Mouse (Mus musculus) midbrain, embryonic 14.5 days (tissue): ENCODE data around the gene Hoxd12. TPM values are rescaled to one million over a fixed set of nuclear protein-coding genes. Genes with fewer than 3 reads are reported as not detected.

Experiments
- ATAC-seq: fragments of 200-750 bp; cut with Nextera tagmentation; 2 replicates; pipeline ENCODE4 v1.8.0; 2017; ENCODE audit warnings: moderate number of reproducible peaks, moderate library complexity; ENCODE audit not compliant: low FRiP score, low TSS enrichment
- DNase-seq: peaks from one replicate; pipeline ENCODE4 v3.0.0-alpha.2; 2015
- H3K27ac ChIP-seq: fragments of 300-500 bp; sonication (generic); replicated peaks from 2 replicates; pipeline ENCODE4 v1.5.1; 2014; ENCODE audit warnings: mild to moderate bottlenecking, low read depth, low read length, moderate library complexity
- H3K27me3 ChIP-seq: fragments of 300-500 bp; sonication (generic); 2 replicates; pipeline ENCODE4 v1.6.1; 2014; ENCODE audit warnings: low read length, control low read depth, mixed read lengths; ENCODE audit not compliant: control insufficient read depth, insufficient read depth
- H3K36me3 ChIP-seq: fragments of 300-500 bp; sonication (generic); 2 replicates; pipeline ENCODE4 v1.6.1; 2014; ENCODE audit warnings: low read length, control low read depth; ENCODE audit not compliant: control insufficient read depth, insufficient read depth
- H3K4me1 ChIP-seq: fragments of 300-500 bp; sonication (generic); 2 replicates; pipeline ENCODE4 v1.6.1; 2014; ENCODE audit warnings: mild to moderate bottlenecking, antibody characterized with exemption, low read length, control low read depth; ENCODE audit not compliant: control insufficient read depth, insufficient read depth
- H3K4me2 ChIP-seq: fragments of 300-500 bp; sonication (generic); 2 replicates; pipeline ENCODE4 v1.6.1; 2014; ENCODE audit warnings: mild to moderate bottlenecking, low read length, moderate library complexity
- H3K4me3 ChIP-seq: fragments of 300-500 bp; sonication (generic); replicated peaks from 2 replicates; pipeline ENCODE4 v1.5.1; 2014; ENCODE audit warnings: low read depth, low read length
- H3K9ac ChIP-seq: fragments of 300-500 bp; sonication (generic); replicated peaks from 2 replicates; pipeline ENCODE4 v1.6.1; 2014; ENCODE audit warnings: mild to moderate bottlenecking, low read length, moderate library complexity
- H3K9me3 ChIP-seq: fragments of 300-500 bp; sonication (generic); 2 replicates; pipeline ENCODE4 v1.6.1; 2016; ENCODE audit warnings: low read length, control low read depth, mixed read lengths; ENCODE audit not compliant: control insufficient read depth
- WGBS: fragments of 180-500 bp; shearing (Covaris S2); extraction: QIAGEN DNeasy Blood & Tissue Kit; methylation state at CpG from one replicate; pipeline ENCODE4 v1.1.7; 2014; 5-methylcytosine and 5-hydroxymethylcytosine counted together
- polyA plus RNA-seq: library from polyadenylated mRNA; unstranded; fragments of >200 nt; fragmentation: Nextera tagmentation; extraction: Ambion mirVana; gene quantifications from 2 replicates; pipeline ENCODE4 v1.2.1, GENCODE M21; 2014

The Hoxd12 gene
- polyA plus RNA-seq, 1 experiment from 2014 or later = not detected

- DNase-seq = peak; percentile 55
- 0 out of 2 replicates have a peak, but pooled peaks cover 3% of the 10 kb centered on the region for H3K4me1 ChIP-seq
- no peaks in the 10 kb centered on the region for H3K36me3 ChIP-seq
- peak overlapping the region; percentile 51 for H3K4me2 ChIP-seq
- 0% methylated on average over 39 of the region's 47 CpGs for WGBS
- H3K9ac ChIP-seq = peak overlapping the region; percentile 39; the same call in 1 of the 2 replicates
- H3K9me3 ChIP-seq = no peaks in the 10 kb centered on the region
- H3K4me3 ChIP-seq = peak overlapping the region; percentile 32
- H3K27me3 ChIP-seq = peaks cover 82% of the 10 kb centered on the region
- ATAC-seq = no peak
- peak overlapping the region; percentile 60 for H3K27ac ChIP-seq
These were observed 19.4 kb upstream of the Hoxd12 start for GRCm38 (mm10) chr2:74655420-74655781.

DNA sequence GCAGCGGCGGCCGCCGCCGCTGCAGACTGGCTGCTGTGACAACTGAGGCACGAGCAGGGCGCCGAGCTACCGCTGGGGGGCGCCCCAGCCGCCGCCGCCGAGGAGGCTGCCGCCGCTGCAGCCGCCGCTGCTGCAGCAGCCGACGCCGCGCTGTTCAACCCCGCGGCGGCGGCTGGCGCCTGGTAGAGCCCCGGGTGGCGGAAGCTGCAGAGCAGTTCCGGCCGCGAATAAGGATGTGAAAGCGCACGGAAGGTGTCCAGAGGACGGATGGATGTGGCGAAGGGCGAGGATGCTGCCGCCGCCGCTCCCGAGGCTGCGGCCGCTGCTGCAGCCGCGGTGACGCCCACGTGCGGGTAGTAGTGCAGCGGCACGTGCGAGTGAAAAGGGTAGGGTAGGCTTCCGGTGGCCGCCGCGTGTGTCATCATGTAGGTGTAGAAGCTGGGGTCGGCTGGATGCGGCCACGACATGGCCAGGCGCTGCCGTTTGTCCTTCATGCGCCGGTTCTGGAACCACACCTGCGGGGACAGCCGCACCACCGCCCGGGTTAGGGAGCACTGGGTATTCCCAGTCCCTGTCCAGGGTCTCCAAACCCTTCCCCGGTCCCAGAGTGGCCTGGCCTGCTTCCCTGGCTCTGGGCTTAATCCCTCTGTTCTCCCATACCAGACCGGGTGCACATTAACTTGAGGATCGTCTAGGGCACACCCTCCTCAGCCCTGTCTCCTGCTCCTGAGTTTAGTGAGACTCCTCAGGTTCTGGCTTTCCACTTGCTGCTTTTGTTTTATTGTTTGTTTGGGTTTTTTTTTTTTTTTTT is 18.8 kb upstream of the Hoxd12 start:
- H3K4me2 ChIP-seq = peak overlapping the region; percentile 51
- no peaks in the 10 kb centered on the region for H3K9me3 ChIP-seq
- peak overlapping the region; percentile 39; the same call in 1 of the 2 replicates for H3K9ac ChIP-seq
- H3K27ac ChIP-seq = peak overlapping the region; percentile 60
- 0 out of 2 replicates have a peak, but pooled peaks cover 3% of the 10 kb centered on the region for H3K4me1 ChIP-seq
- DNase-seq (peak; percentile 74), ATAC-seq (no peak; the same call in 1 of the 2 replicates)
- H3K27me3 ChIP-seq = peaks cover 82% of the 10 kb centered on the region
- under 1% methylated on average over 68 of the region's 69 CpGs for WGBS
- H3K4me3 ChIP-seq = peak overlapping the region; percentile 32
- H3K36me3 ChIP-seq = no peaks in the 10 kb centered on the region

DNA sequence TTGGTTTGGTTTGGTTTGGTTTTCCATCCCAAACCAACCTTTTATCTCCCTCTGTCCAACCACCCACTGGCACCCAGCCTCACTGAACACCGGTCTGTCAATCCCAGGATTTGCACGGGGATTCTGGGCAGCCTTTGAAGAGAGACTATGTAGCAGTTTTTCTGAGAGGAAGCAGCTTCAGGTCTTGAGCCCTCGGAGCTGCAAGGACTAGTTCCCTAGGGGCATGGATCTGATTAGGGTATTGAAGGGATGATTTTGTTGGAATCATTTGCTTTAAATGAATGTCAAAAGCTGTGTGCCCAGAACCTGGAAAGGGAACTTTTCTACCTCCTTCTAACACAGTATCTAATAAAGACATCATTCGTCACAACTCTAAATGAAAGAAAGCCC is 18.2 kb upstream of the Hoxd12 start:
- H3K27me3 ChIP-seq = peaks cover 84% of the 10 kb centered on the region
- WGBS = 1% methylated on average over 4 of the region's 4 CpGs
- H3K9ac ChIP-seq = no peak overlapping the region
- ATAC-seq (no peak), DNase-seq (peak; percentile 56)
- no peak overlapping the region; the same call in 1 of the 2 replicates for H3K4me2 ChIP-seq
- no peaks in the 10 kb centered on the region for H3K9me3 ChIP-seq
- no peaks in the 10 kb centered on the region for H3K36me3 ChIP-seq
- no peak overlapping the region; the same call in 1 of the 2 replicates for H3K27ac ChIP-seq
- H3K4me1 ChIP-seq = peaks cover 3% of the 10 kb centered on the region; the same call in 1 of the 2 replicates
- H3K4me3 ChIP-seq = no peak overlapping the region; the same call in 1 of the 2 replicates

DNA sequence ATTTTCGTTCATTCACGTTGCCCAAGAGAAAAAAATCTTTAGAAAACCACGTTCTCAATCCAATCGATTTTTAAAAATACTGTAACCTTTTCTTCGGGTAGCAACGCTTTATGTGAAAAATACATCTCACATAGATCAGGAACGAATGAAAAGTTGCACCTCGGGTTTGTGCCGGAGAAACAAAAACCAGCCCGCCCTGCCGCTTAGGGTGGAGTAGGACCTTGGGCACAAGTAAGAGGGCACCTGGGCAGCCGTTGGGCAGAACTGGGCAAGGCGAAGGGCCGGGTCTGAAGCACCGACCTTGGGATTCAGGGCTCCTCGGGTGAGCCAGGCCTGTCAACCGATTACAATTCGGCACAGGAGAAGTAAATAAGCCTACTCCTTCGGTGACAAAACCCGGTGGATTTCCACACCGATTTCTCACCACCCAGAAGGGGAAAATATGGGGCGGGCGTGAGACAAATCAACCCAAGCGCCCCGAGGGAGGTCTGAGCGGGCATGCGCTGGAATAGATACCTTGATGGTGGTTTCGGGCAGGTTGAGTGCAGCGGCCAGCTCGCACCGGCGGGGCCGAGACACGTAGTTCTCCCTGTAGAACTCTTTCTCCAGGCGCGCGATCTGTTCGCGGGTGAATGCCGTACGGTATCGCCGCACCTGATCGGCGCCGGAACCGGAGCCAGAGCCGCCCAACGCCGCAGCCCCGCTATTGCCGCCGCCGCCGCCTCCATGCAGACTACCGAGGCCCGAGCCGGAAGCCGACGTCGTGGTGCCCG is 17.4 kb upstream of the Hoxd12 start:
- Histone ChIP-seq H3K9me3 (no peaks in the 10 kb centered on the region), H3K4me2 (peak overlapping the region; percentile 3; the same call in 1 of the 2 replicates), H3K4me1 (peaks cover 3% of the 10 kb centered on the region; the same call in 1 of the 2 replicates), H3K9ac (peak overlapping the region; percentile 37; the same call in 1 of the 2 replicates), H3K27me3 (peaks cover 85% of the 10 kb centered on the region), H3K27ac (peak overlapping the region; percentile 67), H3K4me3 (peak overlapping the region; percentile 22), H3K36me3 (no peaks in the 10 kb centered on the region)
- WGBS = 3% methylated on average over 62 of the region's 62 CpGs
- no peak for ATAC-seq
- DNase-seq = peak; percentile 54

- DNase-seq = peak; percentile 51
- Histone ChIP-seq H3K4me2 (no peak overlapping the region), H3K4me1 (peaks cover 3% of the 10 kb centered on the region; the same call in 1 of the 2 replicates), H3K27me3 (peaks cover 89% of the 10 kb centered on the region), H3K27ac (peak overlapping the region; percentile 67), H3K4me3 (peak overlapping the region; percentile 22), H3K9me3 (no peaks in the 10 kb centered on the region), H3K9ac (peak overlapping the region; percentile 37; the same call in 1 of the 2 replicates), H3K36me3 (no peaks in the 10 kb centered on the region)
- ATAC-seq = no peak
- WGBS = 3% methylated on average over 15 of the region's 15 CpGs
These were observed 16.7 kb upstream of the Hoxd12 start for GRCm38 (mm10) chr2:74658024-74658666.

DNA sequence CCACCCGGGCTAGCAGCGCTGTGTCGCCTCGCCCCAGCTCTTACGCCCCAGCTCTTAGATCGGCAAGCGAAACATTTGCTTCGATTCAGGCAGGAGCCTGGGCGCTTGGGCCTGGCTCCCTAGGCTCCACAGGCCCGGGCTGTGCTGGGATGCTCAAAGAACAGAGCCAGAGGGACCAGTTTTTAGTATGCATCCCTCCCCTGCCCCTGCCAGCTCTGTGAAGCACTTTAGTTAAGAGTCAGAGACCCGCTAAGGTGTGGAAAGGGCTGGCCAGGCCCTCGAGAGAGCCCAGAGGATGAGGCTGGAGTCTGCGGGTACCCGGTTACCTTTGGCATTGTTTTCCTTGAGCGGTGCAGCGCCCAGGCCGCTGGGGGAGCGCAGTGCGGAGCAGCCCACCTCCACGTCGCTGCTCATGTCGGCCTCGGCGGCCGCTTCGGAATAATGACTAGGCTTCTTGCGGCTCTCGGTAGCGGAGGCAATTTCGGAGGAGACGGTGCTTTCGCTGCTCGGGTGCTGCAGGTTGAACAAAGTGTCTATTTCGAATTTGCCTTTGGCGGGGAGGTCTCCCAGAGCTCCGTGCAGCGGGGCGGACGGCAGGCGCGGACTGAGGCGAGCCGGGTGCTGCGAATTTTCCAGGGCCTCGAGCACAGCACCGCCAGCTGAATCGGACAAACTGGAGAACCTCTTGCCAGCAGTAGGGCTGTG is 16.0 kb upstream of the Hoxd12 start:
- peak overlapping the region; percentile 37; the same call in 1 of the 2 replicates for H3K9ac ChIP-seq
- peak overlapping the region; percentile 12; the same call in 1 of the 2 replicates for H3K4me2 ChIP-seq

GRCm38 (mm10) chr2:74659507-74660005 is 15.3 kb upstream of the Hoxd12 start, which contains the start of gene Evx2:
Gene Evx2, minus strand, starts transcription at chr2:74659557.
- peak; percentile 38 for DNase-seq
- peaks cover 94% of the 10 kb centered on the region for H3K27me3 ChIP-seq
- H3K4me1 ChIP-seq = peaks cover 3% of the 10 kb centered on the region; the same call in 1 of the 2 replicates
- no peaks in the 10 kb centered on the region for H3K9me3 ChIP-seq
- 1% methylated on average over 28 of the region's 28 CpGs for WGBS
- H3K4me3 ChIP-seq = peak within 1 kb of the TSS; percentile 22
- no peak for ATAC-seq
- peak within 1 kb of the TSS; percentile 67 for H3K27ac ChIP-seq
- H3K4me2 ChIP-seq = peak within 1 kb of the TSS; percentile 12; the same call in 1 of the 2 replicates
- H3K9ac ChIP-seq = peak within 1 kb of the TSS; percentile 37; the same call in 1 of the 2 replicates
- no peaks in the 10 kb centered on the region for H3K36me3 ChIP-seq

More for the DNA sequence above, 16.0 kb upstream of the Hoxd12 start:
- peaks cover 94% of the 10 kb centered on the region for H3K27me3 ChIP-seq
- ATAC-seq = no peak
- under 1% methylated on average over 47 of the region's 47 CpGs for WGBS
- DNase-seq = peak; percentile 62
- peaks cover 3% of the 10 kb centered on the region; the same call in 1 of the 2 replicates for H3K4me1 ChIP-seq
- H3K4me3 ChIP-seq = peak overlapping the region; percentile 22
- H3K36me3 ChIP-seq = no peaks in the 10 kb centered on the region
- H3K9me3 ChIP-seq = no peaks in the 10 kb centered on the region
- peak overlapping the region; percentile 67 for H3K27ac ChIP-seq
